Mouse (Mus musculus): ENCODE results near the gene Rcl1. TPM values are rescaled to one million over a fixed set of nuclear protein-coding genes. Genes with fewer than 3 reads are reported as not detected.

Gene Rcl1
- polyA plus RNA-seq, 1 experiment from 2014 or later: 44.8 TPM

DNA sequence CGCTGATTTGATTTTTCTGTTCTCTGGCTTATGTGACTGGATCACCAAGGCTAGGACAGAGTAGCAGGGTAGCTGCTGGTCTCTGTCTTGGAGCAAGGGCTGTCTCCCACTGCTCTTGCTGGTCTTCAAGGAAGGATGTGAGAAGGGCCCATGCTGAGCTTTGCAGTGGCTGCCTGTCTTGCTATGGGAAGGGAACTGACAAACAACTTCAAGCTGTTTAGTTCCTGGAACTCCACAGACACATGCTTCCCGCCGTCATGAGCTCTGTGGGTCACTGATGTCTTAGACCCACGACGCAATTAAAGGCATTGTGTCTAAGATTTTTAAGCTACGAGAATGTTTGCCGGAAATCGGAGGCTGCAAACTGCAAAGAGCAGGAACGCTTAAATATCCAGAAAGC lies 45.6 kb downstream of the Rcl1 start:
- WGBS: 75% methylated on average over 9 of the region's 9 CpGs
- peaks cover 23% of the 10 kb centered on the region for H3K36me3 ChIP-seq (ENCODE audit: control insufficient read depth, insufficient read depth, low read length)
- H3K9me3 ChIP-seq (ENCODE audit: control insufficient read depth, low read length): no peaks in the 10 kb centered on the region
- no peaks in the 10 kb centered on the region for H3K27me3 ChIP-seq (replicated peaks; ENCODE audit: control insufficient read depth, insufficient read depth, low read length)
- no peak overlapping the region for H3K4me3 ChIP-seq (ENCODE audit: low read depth, low read length)
- no peak overlapping the region for H3K9ac ChIP-seq (ENCODE audit: low read depth, low read length)
- H3K4me2 ChIP-seq (ENCODE audit: low read depth, low read length): no peak overlapping the region
- ATAC-seq (ENCODE audit: low read depth) (no peak), DNase-seq (ENCODE audit: low spot score) (no peak)
- no peaks in the 10 kb centered on the region for H3K4me1 ChIP-seq (ENCODE audit: control insufficient read depth, insufficient read depth, low read length)
- peak overlapping the region; percentile 35; the same call in 1 of the 2 replicates for H3K27ac ChIP-seq (replicated peaks; ENCODE audit: low read depth, low read length)

DNA sequence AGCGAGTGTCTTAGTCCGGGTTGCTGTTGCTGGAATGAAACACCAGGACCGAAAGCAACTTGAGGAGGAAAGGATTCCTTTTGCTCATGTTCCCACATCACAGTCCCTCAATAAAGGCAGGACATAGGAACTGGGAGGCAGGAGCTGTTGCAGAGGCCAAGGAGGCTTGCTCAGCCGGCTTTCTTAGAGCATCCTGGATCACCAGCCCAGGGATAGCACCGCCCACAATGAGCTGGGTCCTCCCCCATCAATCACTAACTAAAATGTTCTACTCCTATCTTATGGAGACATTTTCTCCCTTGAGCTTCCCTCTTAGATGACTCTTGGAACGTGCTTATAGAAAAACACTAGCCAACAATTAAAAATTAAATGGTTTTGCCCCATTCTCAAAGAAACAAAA lies 48.4 kb downstream of the Rcl1 start:
- H3K4me1 ChIP-seq (ENCODE audit: control insufficient read depth, insufficient read depth, low read length): no peaks in the 10 kb centered on the region
- DNase-seq (ENCODE audit: low spot score): no peak
- no peak overlapping the region for H3K4me3 ChIP-seq (ENCODE audit: low read depth, low read length)
- no peak overlapping the region for H3K9ac ChIP-seq (ENCODE audit: low read depth, low read length)
- no peak overlapping the region for H3K27ac ChIP-seq (replicated peaks; ENCODE audit: low read depth, low read length)
- no peak overlapping the region for H3K4me2 ChIP-seq (ENCODE audit: low read depth, low read length)
- WGBS: 56% methylated on average over 6 of the region's 6 CpGs
- no peaks in the 10 kb centered on the region for H3K27me3 ChIP-seq (replicated peaks; ENCODE audit: control insufficient read depth, insufficient read depth, low read length)
- no peaks in the 10 kb centered on the region for H3K9me3 ChIP-seq (ENCODE audit: control insufficient read depth, low read length)
- ATAC-seq (ENCODE audit: low read depth): no peak
- H3K36me3 ChIP-seq (ENCODE audit: control insufficient read depth, insufficient read depth, low read length): peaks cover 10% of the 10 kb centered on the region; the same call in 1 of the 2 replicates

DNA sequence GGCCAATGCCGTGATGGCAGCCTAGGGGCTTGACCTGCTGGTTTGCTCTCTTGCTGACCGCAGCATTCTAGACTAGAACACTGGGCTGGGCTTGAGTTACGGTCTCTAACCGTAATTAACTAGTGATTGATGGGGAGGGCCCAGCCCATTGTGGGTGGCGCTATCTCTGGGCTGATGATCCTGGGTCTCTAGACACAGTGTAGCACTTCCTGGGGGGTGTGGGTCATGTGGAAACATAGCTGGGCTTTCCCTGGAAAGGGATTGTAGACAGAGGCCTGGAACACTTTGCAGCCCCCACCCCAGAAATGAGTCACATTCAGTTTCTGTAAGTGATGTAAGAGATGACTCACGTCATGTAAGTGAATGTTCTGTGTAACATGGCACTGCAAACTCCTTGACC lies 48.9 kb downstream of the Rcl1 start:
- no peaks in the 10 kb centered on the region for H3K9me3 ChIP-seq (ENCODE audit: control insufficient read depth, low read length)
- H3K4me1 ChIP-seq (ENCODE audit: control insufficient read depth, insufficient read depth, low read length): no peaks in the 10 kb centered on the region
- no peak overlapping the region for H3K4me3 ChIP-seq (ENCODE audit: low read depth, low read length)
- no peak overlapping the region for H3K9ac ChIP-seq (ENCODE audit: low read depth, low read length)
- no peak overlapping the region for H3K4me2 ChIP-seq (ENCODE audit: low read depth, low read length)
- WGBS: 66% methylated on average over 6 of the region's 6 CpGs
- ATAC-seq (ENCODE audit: low read depth) (no peak), DNase-seq (ENCODE audit: low spot score) (no peak)
- H3K36me3 ChIP-seq (ENCODE audit: control insufficient read depth, insufficient read depth, low read length): peaks cover 10% of the 10 kb centered on the region; the same call in 1 of the 2 replicates
- no peak overlapping the region for H3K27ac ChIP-seq (replicated peaks; ENCODE audit: low read depth, low read length)
- no peaks in the 10 kb centered on the region for H3K27me3 ChIP-seq (replicated peaks; ENCODE audit: control insufficient read depth, insufficient read depth, low read length)

DNA sequence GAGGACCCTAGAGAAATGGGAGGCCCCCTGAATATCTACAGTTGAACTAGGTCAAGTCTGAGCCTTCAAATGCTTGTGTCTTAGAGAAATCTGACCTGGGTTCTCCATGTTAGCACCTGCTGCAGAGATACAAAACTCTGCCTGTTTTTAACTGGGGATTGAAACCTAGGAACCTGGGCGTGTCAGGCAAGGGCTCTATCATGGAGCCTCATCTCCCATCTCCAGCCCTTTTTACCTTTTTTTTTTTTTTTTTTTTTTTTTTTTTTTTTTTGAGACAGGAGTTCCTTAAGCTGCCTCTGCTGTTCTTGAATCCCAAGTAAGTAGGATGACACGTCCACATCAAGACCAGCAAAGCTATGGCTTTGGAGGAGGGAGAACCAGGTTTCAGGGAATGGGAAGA lies 50.3 kb downstream of the Rcl1 start:
- Histone ChIP-seq H3K36me3 (ENCODE audit: control insufficient read depth, insufficient read depth, low read length) (peaks cover 3% of the 10 kb centered on the region; the same call in 1 of the 2 replicates), H3K4me1 (ENCODE audit: control insufficient read depth, insufficient read depth, low read length) (no peaks in the 10 kb centered on the region), H3K27me3 (replicated peaks; ENCODE audit: control insufficient read depth, insufficient read depth, low read length) (no peaks in the 10 kb centered on the region), H3K9ac (ENCODE audit: low read depth, low read length) (no peak overlapping the region), H3K4me2 (ENCODE audit: low read depth, low read length) (no peak overlapping the region), H3K4me3 (ENCODE audit: low read depth, low read length) (no peak overlapping the region), H3K9me3 (ENCODE audit: control insufficient read depth, low read length) (no peaks in the 10 kb centered on the region), H3K27ac (replicated peaks; ENCODE audit: low read depth, low read length) (no peak overlapping the region)
- DNase-seq (ENCODE audit: low spot score) (no peak), ATAC-seq (ENCODE audit: low read depth) (no peak)
- WGBS: 90% methylated on average over 2 of the region's 2 CpGs

DNA sequence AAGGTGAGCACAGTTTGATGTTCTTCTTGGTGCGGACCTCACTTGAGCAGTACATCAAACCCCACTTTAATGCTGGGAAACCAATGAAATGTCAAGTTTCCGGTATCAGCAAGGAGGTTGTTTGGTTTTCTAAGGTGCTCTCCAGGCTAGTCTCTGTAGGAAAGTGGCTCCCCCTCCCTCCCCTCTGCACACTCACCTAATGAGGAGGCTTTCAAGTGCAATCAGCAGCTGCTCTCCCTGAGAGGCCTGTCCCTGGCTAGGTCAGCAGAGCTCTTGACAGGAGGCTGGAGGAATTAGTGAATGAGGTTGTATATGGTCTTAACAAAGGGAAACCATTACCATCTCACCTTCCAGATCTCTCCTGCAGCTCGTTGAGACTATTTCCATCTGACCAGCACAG lies 54.4 kb downstream of the Rcl1 start:
- no peak for ATAC-seq (ENCODE audit: low read depth)
- 0 out of 2 replicates have a peak, but pooled peaks cover 3% of the 10 kb centered on the region for H3K9me3 ChIP-seq (ENCODE audit: control insufficient read depth, low read length)
- no peaks in the 10 kb centered on the region for H3K36me3 ChIP-seq (ENCODE audit: control insufficient read depth, insufficient read depth, low read length)
- no peak overlapping the region for H3K4me2 ChIP-seq (ENCODE audit: low read depth, low read length)
- H3K9ac ChIP-seq (ENCODE audit: low read depth, low read length): no peak overlapping the region
- H3K4me3 ChIP-seq (ENCODE audit: low read depth, low read length): no peak overlapping the region
- DNase-seq (ENCODE audit: low spot score): no peak
- no peaks in the 10 kb centered on the region for H3K27me3 ChIP-seq (replicated peaks; ENCODE audit: control insufficient read depth, insufficient read depth, low read length)
- H3K4me1 ChIP-seq (ENCODE audit: control insufficient read depth, insufficient read depth, low read length): no peaks in the 10 kb centered on the region
- 76% methylated on average over 3 of the region's 3 CpGs for WGBS
- no peak overlapping the region for H3K27ac ChIP-seq (replicated peaks; ENCODE audit: low read depth, low read length)

DNA sequence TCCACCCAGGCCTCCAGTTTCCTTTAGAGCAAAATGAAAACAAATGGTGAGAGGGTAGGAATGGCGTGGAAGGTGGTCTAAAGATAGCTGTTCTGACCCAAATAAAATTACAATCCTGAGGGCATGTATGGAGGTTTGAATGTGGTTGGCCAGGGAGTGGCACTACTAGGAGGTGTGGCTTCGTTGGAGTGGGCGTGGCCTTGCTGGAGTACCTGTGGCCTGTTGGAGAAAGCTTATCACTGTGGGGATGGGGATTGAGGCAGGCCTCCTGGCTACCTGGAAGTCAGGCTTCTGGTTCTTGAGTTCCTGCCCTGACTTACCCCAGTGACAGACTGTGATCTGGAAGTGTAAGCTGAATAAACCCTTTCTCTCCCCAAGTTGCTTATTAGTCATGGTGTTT lies 55.2 kb downstream of the Rcl1 start:
- Histone ChIP-seq H3K36me3 (ENCODE audit: control insufficient read depth, insufficient read depth, low read length) (no peaks in the 10 kb centered on the region), H3K9me3 (ENCODE audit: control insufficient read depth, low read length) (0 out of 2 replicates have a peak, but pooled peaks cover 3% of the 10 kb centered on the region), H3K4me3 (ENCODE audit: low read depth, low read length) (no peak overlapping the region), H3K27ac (replicated peaks; ENCODE audit: low read depth, low read length) (no peak overlapping the region), H3K27me3 (replicated peaks; ENCODE audit: control insufficient read depth, insufficient read depth, low read length) (no peaks in the 10 kb centered on the region), H3K4me2 (ENCODE audit: low read depth, low read length) (no peak overlapping the region), H3K4me1 (ENCODE audit: control insufficient read depth, insufficient read depth, low read length) (no peaks in the 10 kb centered on the region), H3K9ac (ENCODE audit: low read depth, low read length) (no peak overlapping the region)
- ATAC-seq (ENCODE audit: low read depth) (no peak), DNase-seq (ENCODE audit: low spot score) (no peak)
- 45% methylated on average over 3 of the region's 3 CpGs for WGBS

DNA sequence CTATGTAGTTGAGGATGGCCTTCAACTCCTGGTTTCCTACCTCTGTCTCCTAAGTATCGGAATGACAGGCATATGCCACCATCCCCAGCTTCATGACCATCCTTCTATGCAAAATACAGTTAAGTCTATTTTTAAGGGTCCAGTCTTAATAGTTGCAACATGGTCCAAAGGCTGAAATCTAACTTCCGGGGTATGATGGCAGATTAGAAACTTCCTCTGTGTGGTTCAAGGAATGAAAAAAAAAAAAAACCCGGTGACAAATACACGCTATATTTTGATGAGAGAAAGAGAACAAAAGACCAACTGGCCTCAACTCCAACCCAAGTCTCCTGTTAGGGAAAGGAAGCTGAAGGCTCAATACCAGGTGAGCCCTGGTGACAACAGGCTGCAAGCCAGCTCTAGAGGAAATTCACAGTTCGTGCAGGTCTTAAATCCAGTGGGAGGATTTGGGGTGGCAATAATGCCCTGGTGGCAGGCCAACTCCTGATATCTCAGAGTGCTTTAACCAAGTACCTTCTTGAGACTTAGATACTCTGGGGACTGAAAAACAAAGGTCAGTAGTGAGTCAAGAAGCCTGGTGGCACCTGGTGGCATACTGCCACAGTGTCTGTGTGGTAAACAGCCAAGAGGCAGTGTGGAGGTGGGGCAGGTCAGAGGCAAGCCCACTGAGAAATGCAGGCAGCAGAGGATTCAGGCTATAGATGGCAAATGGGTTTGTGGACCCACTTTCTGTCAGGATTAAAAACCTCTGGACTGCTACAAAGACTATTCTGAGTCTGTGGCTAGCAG lies 56.7 kb downstream of the Rcl1 start:
- no peak overlapping the region for H3K4me3 ChIP-seq (ENCODE audit: low read depth, low read length)
- H3K4me2 ChIP-seq (ENCODE audit: low read depth, low read length): no peak overlapping the region
- WGBS: 93% methylated on average over 5 of the region's 5 CpGs
- H3K9me3 ChIP-seq (ENCODE audit: control insufficient read depth, low read length): 0 out of 2 replicates have a peak, but pooled peaks cover 3% of the 10 kb centered on the region
- H3K36me3 ChIP-seq (ENCODE audit: control insufficient read depth, insufficient read depth, low read length): no peaks in the 10 kb centered on the region
- no peaks in the 10 kb centered on the region for H3K27me3 ChIP-seq (replicated peaks; ENCODE audit: control insufficient read depth, insufficient read depth, low read length)
- DNase-seq (ENCODE audit: low spot score) (no peak), ATAC-seq (ENCODE audit: low read depth) (no peak)
- H3K27ac ChIP-seq (replicated peaks; ENCODE audit: low read depth, low read length): no peak overlapping the region
- no peaks in the 10 kb centered on the region for H3K4me1 ChIP-seq (ENCODE audit: control insufficient read depth, insufficient read depth, low read length)
- no peak overlapping the region for H3K9ac ChIP-seq (ENCODE audit: low read depth, low read length)

DNA sequence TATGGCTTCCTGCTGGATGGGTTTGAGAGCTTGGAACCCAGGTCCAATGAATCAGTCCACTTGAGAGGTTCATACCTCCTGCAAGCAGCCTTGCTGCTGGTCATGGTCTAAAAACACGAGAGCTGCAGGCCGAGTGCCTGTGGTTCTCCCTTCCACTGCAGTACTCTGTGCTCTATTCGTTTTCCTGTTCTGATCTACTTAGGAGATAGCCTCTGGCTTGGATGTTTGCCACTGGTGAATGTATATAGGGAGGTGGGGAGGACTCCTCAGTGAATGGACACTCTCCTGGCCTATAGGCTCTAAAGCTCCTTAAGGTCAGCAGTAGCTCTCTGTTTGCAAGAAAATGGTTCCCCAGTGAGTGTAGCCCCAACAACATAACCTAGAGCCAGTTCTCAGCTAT lies 57.3 kb downstream of the Rcl1 start:
- DNase-seq (ENCODE audit: low spot score): no peak
- no peak for ATAC-seq (ENCODE audit: low read depth)
- Histone ChIP-seq H3K4me1 (ENCODE audit: control insufficient read depth, insufficient read depth, low read length) (no peaks in the 10 kb centered on the region), H3K4me2 (ENCODE audit: low read depth, low read length) (no peak overlapping the region), H3K9ac (ENCODE audit: low read depth, low read length) (no peak overlapping the region), H3K4me3 (ENCODE audit: low read depth, low read length) (no peak overlapping the region), H3K9me3 (ENCODE audit: control insufficient read depth, low read length) (0 out of 2 replicates have a peak, but pooled peaks cover 3% of the 10 kb centered on the region), H3K27ac (replicated peaks; ENCODE audit: low read depth, low read length) (no peak overlapping the region), H3K27me3 (replicated peaks; ENCODE audit: control insufficient read depth, insufficient read depth, low read length) (no peaks in the 10 kb centered on the region), H3K36me3 (ENCODE audit: control insufficient read depth, insufficient read depth, low read length) (no peaks in the 10 kb centered on the region)
- WGBS: 77% methylated on average over 3 of the region's 3 CpGs

Measured in embryonic facial prominence, embryonic 14.5 days (tissue).